Mouse (Mus musculus) ES-Bruce4 (cell line): ENCODE data around the gene Ugt1a6a.

Experiments
- CTCF ChIP-seq: IDR thresholded peaks from one replicate; pipeline ENCODE4 v1.8.1; 2011; ENCODE audit warnings: low read depth, low read length
- POLR2A ChIP-seq: IDR thresholded peaks from one replicate; pipeline ENCODE4 v1.8.1; 2011; ENCODE audit warnings: low read length; ENCODE audit not compliant: insufficient read depth

DNA sequence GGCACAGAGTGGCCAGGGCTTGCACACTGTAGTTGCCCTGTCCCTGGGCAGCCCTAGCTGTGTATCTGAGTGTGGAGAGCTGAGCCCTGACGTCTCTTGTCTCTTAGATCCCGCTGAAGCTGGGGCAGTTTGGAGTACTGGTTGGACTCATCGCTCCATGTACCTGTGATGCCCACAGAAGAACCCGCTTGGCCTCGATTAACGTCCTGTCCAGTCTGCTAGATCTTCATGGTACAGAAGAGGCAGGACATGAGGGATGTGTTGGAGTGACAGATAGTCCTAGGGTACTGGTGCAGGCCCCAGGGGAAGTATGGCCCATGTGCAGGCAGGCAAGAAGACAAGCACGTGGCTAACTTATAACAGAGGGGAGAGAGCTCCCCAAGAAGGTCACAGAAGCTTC lies 115.0 kb downstream of the Ugt1a6a start:
- TF ChIP-seq POLR2A: no peak
- no peak for TF ChIP-seq CTCF
